Mouse (Mus musculus) limb, embryonic 15.5 days (tissue): Measurements from ENCODE around the gene Slc6a5. TPM values are rescaled to one million over a fixed set of nuclear protein-coding genes. Genes with fewer than 3 reads are reported as not detected.
"Not testable (repeated sequence)": the region's sequence is repeated elsewhere in the genome, so short reads cannot be mapped to it uniquely, and the experiment has no call there.

Experiments
- ATAC-seq: fragments of 200-750 bp; cut with Nextera tagmentation; 2 replicates; pipeline ENCODE4 v1.8.0; 2017; ENCODE audit warnings: low read depth, moderate TSS enrichment; ENCODE audit not compliant: insufficient number of reproducible peaks, low FRiP score, low TSS enrichment
- H3K27ac ChIP-seq: fragments of 300-500 bp; sonication (generic); 2 replicates; pipeline ENCODE4 v1.5.1; 2015; ENCODE audit warnings: moderate library complexity, mild to moderate bottlenecking, inconsistent platforms
- H3K27me3 ChIP-seq: fragments of 300-500 bp; sonication (generic); 2 replicates; pipeline ENCODE4 v1.6.1; 2015; ENCODE audit warnings: inconsistent platforms
- H3K36me3 ChIP-seq: fragments of 300-500 bp; sonication (generic); 2 replicates; pipeline ENCODE4 v1.6.1; 2015; ENCODE audit warnings: inconsistent platforms
- H3K4me1 ChIP-seq: fragments of 300-500 bp; sonication (generic); 2 replicates; pipeline ENCODE4 v1.6.1; 2015; ENCODE audit warnings: inconsistent platforms
- H3K4me2 ChIP-seq: fragments of 300-500 bp; sonication (generic); 2 replicates; pipeline ENCODE4 v1.6.1; 2015; ENCODE audit warnings: mild to moderate bottlenecking, inconsistent platforms
- H3K4me3 ChIP-seq: fragments of 300-500 bp; sonication (generic); 2 replicates; pipeline ENCODE4 v1.5.1; 2015; ENCODE audit warnings: mild to moderate bottlenecking, inconsistent platforms
- H3K9ac ChIP-seq: fragments of 300-500 bp; sonication (generic); 2 replicates; pipeline ENCODE4 v1.6.1; 2015; ENCODE audit warnings: inconsistent platforms
- H3K9me3 ChIP-seq: fragments of 300-500 bp; sonication (generic); 2 replicates; pipeline ENCODE4 v1.6.1; 2016; ENCODE audit warnings: inconsistent platforms
- whole genome bisulfite sequencing: fragments of 180-500 bp; shearing (Covaris S2); methylation state at CpG from one replicate; pipeline ENCODE4 v1.1.7; 2015; 5-methylcytosine and 5-hydroxymethylcytosine counted together
- polyA plus RNA-seq: library from polyadenylated mRNA; unstranded; fragments of >200 nt; fragmentation: Nextera tagmentation; extraction: Ambion mirVana; gene quantifications from 2 replicates; pipeline ENCODE4 v1.2.1, GENCODE M21; 2015

Slc6a5 gene
- polyA plus RNA-seq, 1 experiment from 2014 or later: 0.05 TPM

GRCm38 (mm10) chr7:49915471-49915870 lies 5.5 kb downstream of the Slc6a5 start:
- H3K4me1 ChIP-seq: no peaks in the 10 kb centered on the region
- no peak overlapping the region for H3K9ac ChIP-seq
- no peak overlapping the region for H3K27ac ChIP-seq
- H3K27me3 ChIP-seq: peaks cover 84% of the 10 kb centered on the region
- H3K9me3 ChIP-seq: no peaks in the 10 kb centered on the region
- 1% methylated on average over 11 of the region's 11 CpGs for WGBS
- no peak overlapping the region for H3K4me3 ChIP-seq
- ATAC-seq: no peak
- H3K4me2 ChIP-seq: no peak overlapping the region
- no peaks in the 10 kb centered on the region for H3K36me3 ChIP-seq

GRCm38 (mm10) chr7:49919494-49919893 lies 9.5 kb downstream of the Slc6a5 start:
- Histone ChIP-seq H3K9ac (no peak overlapping the region), H3K4me1 (no peaks in the 10 kb centered on the region), H3K27ac (no peak overlapping the region), H3K36me3 (no peaks in the 10 kb centered on the region), H3K27me3 (peaks cover 44% of the 10 kb centered on the region), H3K9me3 (no peaks in the 10 kb centered on the region), H3K4me2 (no peak overlapping the region), H3K4me3 (no peak overlapping the region)
- no peak for ATAC-seq
- 84% methylated on average over 4 of the region's 4 CpGs for WGBS

GRCm38 (mm10) chr7:49920751-49921150 lies 10.8 kb downstream of the Slc6a5 start:
- ATAC-seq: no peak
- Histone ChIP-seq H3K36me3 (no peaks in the 10 kb centered on the region), H3K4me3 (no peak overlapping the region), H3K9ac (no peak overlapping the region), H3K9me3 (no peaks in the 10 kb centered on the region), H3K27me3 (peaks cover 34% of the 10 kb centered on the region), H3K27ac (no peak overlapping the region), H3K4me1 (no peaks in the 10 kb centered on the region), H3K4me2 (no peak overlapping the region)
- 68% methylated on average over 4 of the region's 4 CpGs for WGBS

- no peak for ATAC-seq
- WGBS: 47% methylated on average over 4 of the region's 4 CpGs
Observed at GRCm38 (mm10) chr7:49922928-49923327, 13.0 kb downstream of the Slc6a5 start.

GRCm38 (mm10) chr7:49923376-49923775 lies 13.4 kb downstream of the Slc6a5 start:
- ATAC-seq: no peak
- Histone ChIP-seq H3K27me3 (peaks cover 8% of the 10 kb centered on the region; the same call in 1 of the 2 replicates), H3K9ac (no peak overlapping the region), H3K27ac (no peak overlapping the region), H3K4me1 (no peaks in the 10 kb centered on the region), H3K36me3 (no peaks in the 10 kb centered on the region), H3K9me3 (no peaks in the 10 kb centered on the region; the same call in 1 of the 2 replicates), H3K4me2 (0 out of 2 replicates have a peak overlapping the region, but pooled peaks have one; percentile 26), H3K4me3 (no peak overlapping the region)
- WGBS: under 1% methylated on average over 13 of the region's 13 CpGs

More at GRCm38 (mm10) chr7:49922928-49923327, 13.0 kb downstream of the Slc6a5 start:
- Histone ChIP-seq H3K9me3 (no peaks in the 10 kb centered on the region; the same call in 1 of the 2 replicates), H3K9ac (no peak overlapping the region), H3K27ac (no peak overlapping the region), H3K4me2 (0 out of 2 replicates have a peak overlapping the region, but pooled peaks have one; percentile 26), H3K4me1 (no peaks in the 10 kb centered on the region), H3K27me3 (peaks cover 12% of the 10 kb centered on the region; the same call in 1 of the 2 replicates), H3K36me3 (no peaks in the 10 kb centered on the region), H3K4me3 (no peak overlapping the region)

GRCm38 (mm10) chr7:49928571-49928970 lies 18.6 kb downstream of the Slc6a5 start:
- no peak overlapping the region for H3K4me2 ChIP-seq
- no peak overlapping the region for H3K4me3 ChIP-seq
- no peaks in the 10 kb centered on the region; the same call in 1 of the 2 replicates for H3K9me3 ChIP-seq
- no peak overlapping the region for H3K9ac ChIP-seq
- WGBS: 19% methylated on average over 3 of the region's 3 CpGs
- H3K4me1 ChIP-seq: no peaks in the 10 kb centered on the region
- H3K27me3 ChIP-seq: peaks cover 3% of the 10 kb centered on the region; the same call in 1 of the 2 replicates
- ATAC-seq: no peak
- H3K27ac ChIP-seq: no peak overlapping the region
- no peaks in the 10 kb centered on the region for H3K36me3 ChIP-seq

GRCm38 (mm10) chr7:49929999-49930398 lies 20.1 kb downstream of the Slc6a5 start:
- Histone ChIP-seq H3K4me3 (no peak overlapping the region), H3K27me3 (no peaks in the 10 kb centered on the region), H3K27ac (no peak overlapping the region), H3K4me1 (no peaks in the 10 kb centered on the region), H3K9ac (no peak overlapping the region), H3K4me2 (no peak overlapping the region), H3K9me3 (no peaks in the 10 kb centered on the region; the same call in 1 of the 2 replicates), H3K36me3 (no peaks in the 10 kb centered on the region)
- 73% methylated on average over 4 of the region's 4 CpGs for WGBS
- ATAC-seq: no peak

GRCm38 (mm10) chr7:49933386-49934115 lies 23.6 kb downstream of the Slc6a5 start:
- not testable (repeated sequence) for H3K9ac ChIP-seq, H3K27me3 ChIP-seq, ATAC-seq, H3K4me1 ChIP-seq, H3K4me2 ChIP-seq, H3K9me3 ChIP-seq, H3K36me3 ChIP-seq, H3K4me3 ChIP-seq, H3K27ac ChIP-seq
- WGBS: 84% methylated on average over 14 of the region's 14 CpGs

GRCm38 (mm10) chr7:49936821-49937220 lies 26.9 kb downstream of the Slc6a5 start:
- 84% methylated on average over 3 of the region's 3 CpGs for WGBS
- Histone ChIP-seq H3K9me3 (no peaks in the 10 kb centered on the region), H3K4me2 (no peak overlapping the region), H3K27me3 (no peaks in the 10 kb centered on the region), H3K27ac (no peak overlapping the region), H3K9ac (no peak overlapping the region), H3K4me1 (no peaks in the 10 kb centered on the region), H3K36me3 (no peaks in the 10 kb centered on the region), H3K4me3 (no peak overlapping the region)
- no peak for ATAC-seq

GRCm38 (mm10) chr7:49942023-49942422 lies 32.1 kb downstream of the Slc6a5 start:
- no peak overlapping the region for H3K4me2 ChIP-seq
- H3K36me3 ChIP-seq: no peaks in the 10 kb centered on the region
- no peaks in the 10 kb centered on the region for H3K4me1 ChIP-seq
- H3K27ac ChIP-seq: no peak overlapping the region
- H3K27me3 ChIP-seq: no peaks in the 10 kb centered on the region
- no peak for ATAC-seq
- H3K9ac ChIP-seq: no peak overlapping the region
- WGBS: 34% methylated on average over 3 of the region's 3 CpGs
- no peaks in the 10 kb centered on the region for H3K9me3 ChIP-seq
- no peak overlapping the region for H3K4me3 ChIP-seq

GRCm38 (mm10) chr7:49942490-49942889 lies 32.5 kb downstream of the Slc6a5 start:
- 47% methylated on average over 5 of the region's 5 CpGs for WGBS
- ATAC-seq: no peak
- H3K4me3 ChIP-seq: no peak overlapping the region
- H3K9ac ChIP-seq: no peak overlapping the region
- no peaks in the 10 kb centered on the region for H3K9me3 ChIP-seq
- no peaks in the 10 kb centered on the region for H3K27me3 ChIP-seq
- H3K27ac ChIP-seq: no peak overlapping the region
- no peaks in the 10 kb centered on the region for H3K36me3 ChIP-seq
- no peaks in the 10 kb centered on the region for H3K4me1 ChIP-seq
- H3K4me2 ChIP-seq: no peak overlapping the region

GRCm38 (mm10) chr7:49946691-49947090 lies 36.7 kb downstream of the Slc6a5 start:
- Histone ChIP-seq H3K27me3 (no peaks in the 10 kb centered on the region), H3K36me3 (no peaks in the 10 kb centered on the region), H3K27ac (no peak overlapping the region), H3K4me3 (no peak overlapping the region), H3K4me2 (no peak overlapping the region), H3K9me3 (no peaks in the 10 kb centered on the region), H3K9ac (no peak overlapping the region), H3K4me1 (no peaks in the 10 kb centered on the region)
- WGBS: 88% methylated on average over 9 of the region's 9 CpGs
- no peak for ATAC-seq
